Mouse (Mus musculus) cerebellum, adult 2 months (tissue): ENCODE results near the gene Olfr317.

ENCODE experiments used
- CTCF ChIP-seq: fragments of 200-500 bp; IDR thresholded peaks from 2 replicates; pipeline ENCODE4 v1.5.1; 2011; ENCODE audit warnings: low read depth, mild to moderate bottlenecking, control low read depth, low read length, moderate library complexity, borderline replicate concordance; ENCODE audit not compliant: insufficient read depth
- POLR2A ChIP-seq: fragments of 200-500 bp; IDR thresholded peaks from 2 replicates; pipeline ENCODE4 v1.6.1; 2011; ENCODE audit warnings: low read length, control low read depth, borderline replicate concordance; ENCODE audit not compliant: insufficient read depth

GRCm38 (mm10) chr11:58788346-58788745 lies 49.3 kb upstream of the Olfr317 start:
- no peak for TF ChIP-seq CTCF
- TF ChIP-seq POLR2A = no peak
